Mouse (Mus musculus): Measurements from ENCODE around the gene Dll1.

Dll1 gene

GRCm38 (mm10) chr17:15376494-15377181 is at the start of gene Dll1:
TSS of gene Dll1 (minus strand) at chr17:15376872.
- DNase-seq (ENCODE audit: low read depth), result no peak

- no peak for DNase-seq (ENCODE audit: low read depth)
Measured at GRCm38 (mm10) chr17:15425931-15426330, 49.3 kb upstream of the Dll1 start.

GRCm38 (mm10) chr17:15423080-15423765 is 46.6 kb upstream of the Dll1 start:
- no peak for DNase-seq (ENCODE audit: low read depth)

- DNase-seq (ENCODE audit: low read depth), result no peak
Measured at GRCm38 (mm10) chr17:15422666-15423065, 46.0 kb upstream of the Dll1 start.

- no peak for DNase-seq (ENCODE audit: low read depth)
Measured at GRCm38 (mm10) chr17:15421446-15421845, 44.8 kb upstream of the Dll1 start.

- DNase-seq (ENCODE audit: low read depth), result no peak
Measured at GRCm38 (mm10) chr17:15420021-15420603, 43.4 kb upstream of the Dll1 start.

- no peak for DNase-seq (ENCODE audit: low read depth)
Measured at GRCm38 (mm10) chr17:15419534-15419933, 42.9 kb upstream of the Dll1 start.

- DNase-seq (ENCODE audit: low read depth), result no peak
Measured at GRCm38 (mm10) chr17:15416596-15417215, 40.0 kb upstream of the Dll1 start.

- no peak for DNase-seq (ENCODE audit: low read depth)
Measured at GRCm38 (mm10) chr17:15410861-15411260, 34.2 kb upstream of the Dll1 start.

- no peak for DNase-seq (ENCODE audit: low read depth)
Measured at GRCm38 (mm10) chr17:15409261-15409660, 32.6 kb upstream of the Dll1 start.

GRCm38 (mm10) chr17:15406576-15406975 is 29.9 kb upstream of the Dll1 start:
- no peak for DNase-seq (ENCODE audit: low read depth)

GRCm38 (mm10) chr17:15401716-15402115 is 25.0 kb upstream of the Dll1 start:
- DNase-seq (ENCODE audit: low read depth), result no peak

- peak; percentile 80 for DNase-seq (ENCODE audit: low read depth)
Measured at GRCm38 (mm10) chr17:15395997-15396675, 19.5 kb upstream of the Dll1 start, which contains the start of gene Fam120b. TSS of gene Fam120b (plus strand) at chr17:15396202.

GRCm38 (mm10) chr17:15389356-15389755 is 12.7 kb upstream of the Dll1 start:
- no peak for DNase-seq (ENCODE audit: low read depth)

GRCm38 (mm10) chr17:15388892-15389291 is 12.2 kb upstream of the Dll1 start:
- DNase-seq (ENCODE audit: low read depth), result no peak

- DNase-seq (ENCODE audit: low read depth), result no peak
Measured at GRCm38 (mm10) chr17:15383360-15383759, 6.7 kb upstream of the Dll1 start.

- DNase-seq (ENCODE audit: low read depth), result no peak
Measured at GRCm38 (mm10) chr17:15381869-15382660, 5.4 kb upstream of the Dll1 start.

- no peak for DNase-seq (ENCODE audit: low read depth)
Measured at GRCm38 (mm10) chr17:15381092-15381860, 4.6 kb upstream of the Dll1 start.

GRCm38 (mm10) chr17:15380641-15381051 is 4.0 kb upstream of the Dll1 start:
- no peak for DNase-seq (ENCODE audit: low read depth)

- no peak for DNase-seq (ENCODE audit: low read depth)
Measured at GRCm38 (mm10) chr17:15379741-15380526, 3.3 kb upstream of the Dll1 start.

Measured in c-Kit-positive CD71-positive TER-119-negative erythroid progenitor cells, embryonic 14.5 days (primary cell).